Mouse (Mus musculus) heart, embryonic 11.5 days (tissue): ENCODE results near the gene Evi5. TPM values are rescaled to one million over a fixed set of nuclear protein-coding genes. Genes with fewer than 3 reads are reported as not detected.

Source experiments
- ATAC-seq: fragments of 200-750 bp; cut with Nextera tagmentation; replicated peaks from 2 replicates; pipeline ENCODE4 v1.8.0; 2017; ENCODE audit warnings: moderate library complexity; ENCODE audit not compliant: insufficient number of reproducible peaks, low FRiP score, low TSS enrichment
- H3K27ac ChIP-seq: fragments of 300-500 bp; sonication (generic); 2 replicates; pipeline ENCODE4 v1.5.1; 2014; ENCODE audit warnings: mild to moderate bottlenecking, low read depth, low read length
- H3K27me3 ChIP-seq: fragments of 300-500 bp; sonication (generic); 2 replicates; pipeline ENCODE4 v1.6.1; 2014; ENCODE audit warnings: mild to moderate bottlenecking, low read length, mixed read lengths; ENCODE audit not compliant: control insufficient read depth, insufficient read depth
- H3K36me3 ChIP-seq: fragments of 300-500 bp; sonication (generic); 2 replicates; pipeline ENCODE4 v1.6.1; 2014; ENCODE audit warnings: mild to moderate bottlenecking, low read length, moderate library complexity, mixed read lengths; ENCODE audit not compliant: control insufficient read depth, insufficient read depth
- H3K4me1 ChIP-seq: fragments of 300-500 bp; sonication (generic); 2 replicates; pipeline ENCODE4 v1.6.1; 2014; ENCODE audit warnings: low read length; ENCODE audit not compliant: control insufficient read depth, insufficient read depth
- H3K4me2 ChIP-seq: fragments of 300-500 bp; sonication (generic); 2 replicates; pipeline ENCODE4 v1.6.1; 2014; ENCODE audit warnings: mild to moderate bottlenecking, moderate library complexity
- H3K4me3 ChIP-seq: fragments of 300-500 bp; sonication (generic); 2 replicates; pipeline ENCODE4 v1.5.1; 2014; ENCODE audit warnings: low read depth, low read length
- H3K9ac ChIP-seq: fragments of 300-500 bp; sonication (generic); 2 replicates; pipeline ENCODE4 v1.6.1; 2014; ENCODE audit warnings: mild to moderate bottlenecking, low read depth, low read length, moderate library complexity
- H3K9me3 ChIP-seq: fragments of 300-500 bp; sonication (generic); replicated peaks from 2 replicates; pipeline ENCODE4 v1.6.1; 2016; ENCODE audit warnings: low read length; ENCODE audit not compliant: control insufficient read depth
- WGBS: fragments of 180-500 bp; shearing (Covaris S2); extraction: QIAGEN DNeasy Blood & Tissue Kit; methylation state at CpG from one replicate; pipeline ENCODE4 v1.1.7; 2014; ENCODE audit not compliant: insufficient replicate concordance; 5-methylcytosine and 5-hydroxymethylcytosine counted together
- polyA plus RNA-seq: library from polyadenylated mRNA; unstranded; fragments of >200 nt; fragmentation: Nextera tagmentation; extraction: Ambion mirVana; gene quantifications from 2 replicates; pipeline ENCODE4 v1.2.1, GENCODE M21; 2014

Gene Evi5
- polyA plus RNA-seq, 1 experiment from 2014 or later, result 46.7 TPM

GRCm38 (mm10) chr5:107866127-107867126 is 8.5 kb downstream of the Evi5 start:
- H3K9me3 ChIP-seq, result no peaks in the 10 kb centered on the region
- peak overlapping the region; percentile 5; the same call in 1 of the 2 replicates for H3K4me3 ChIP-seq
- 23% methylated on average over 2 of the region's 2 CpGs for WGBS
- peak overlapping the region; percentile 59 for H3K27ac ChIP-seq
- no peaks in the 10 kb centered on the region for H3K36me3 ChIP-seq
- H3K9ac ChIP-seq, result 0 out of 2 replicates have a peak overlapping the region, but pooled peaks have one; percentile 39
- peaks cover 19% of the 10 kb centered on the region for H3K4me1 ChIP-seq
- ATAC-seq, result no peak
- H3K27me3 ChIP-seq, result no peaks in the 10 kb centered on the region
- peak overlapping the region; percentile 53 for H3K4me2 ChIP-seq

GRCm38 (mm10) chr5:107863971-107864370 is 10.9 kb downstream of the Evi5 start:
- Histone ChIP-seq H3K4me1 (peaks cover 19% of the 10 kb centered on the region), H3K27me3 (no peaks in the 10 kb centered on the region), H3K9ac (no peak overlapping the region), H3K27ac (no peak overlapping the region), H3K4me3 (no peak overlapping the region), H3K4me2 (no peak overlapping the region), H3K36me3 (no peaks in the 10 kb centered on the region), H3K9me3 (no peaks in the 10 kb centered on the region)
- 87% methylated on average over 3 of the region's 3 CpGs for WGBS
- ATAC-seq, result no peak

GRCm38 (mm10) chr5:107858963-107859362 is 15.9 kb downstream of the Evi5 start:
- H3K9ac ChIP-seq, result no peak overlapping the region

GRCm38 (mm10) chr5:107855546-107855945 is 19.4 kb downstream of the Evi5 start:
- H3K4me1 ChIP-seq, result peaks cover 19% of the 10 kb centered on the region
- no peak overlapping the region for H3K27ac ChIP-seq
- H3K4me3 ChIP-seq, result no peak overlapping the region
- no peaks in the 10 kb centered on the region for H3K36me3 ChIP-seq
- H3K27me3 ChIP-seq, result no peaks in the 10 kb centered on the region
- WGBS, result 70% methylated on average over 2 of the region's 2 CpGs
- no peaks in the 10 kb centered on the region for H3K9me3 ChIP-seq
- H3K9ac ChIP-seq, result no peak overlapping the region
- no peak overlapping the region for H3K4me2 ChIP-seq
- no peak for ATAC-seq

More at GRCm38 (mm10) chr5:107858963-107859362, 15.9 kb downstream of the Evi5 start:
- Histone ChIP-seq H3K4me3 (no peak overlapping the region), H3K9me3 (no peaks in the 10 kb centered on the region), H3K27ac (no peak overlapping the region), H3K27me3 (no peaks in the 10 kb centered on the region), H3K4me1 (peaks cover 11% of the 10 kb centered on the region), H3K4me2 (no peak overlapping the region), H3K36me3 (no peaks in the 10 kb centered on the region)
- 43% methylated on average over 2 of the region's 2 CpGs for WGBS
- no peak for ATAC-seq

- H3K4me1 ChIP-seq, result peaks cover 19% of the 10 kb centered on the region
- no peak overlapping the region for H3K27ac ChIP-seq
- no peaks in the 10 kb centered on the region for H3K9me3 ChIP-seq
- no peak overlapping the region for H3K4me3 ChIP-seq
- H3K4me2 ChIP-seq, result no peak overlapping the region
- no peak for ATAC-seq
- WGBS, result 57% methylated on average over 3 of the region's 3 CpGs
- H3K27me3 ChIP-seq, result no peaks in the 10 kb centered on the region
- H3K36me3 ChIP-seq, result peaks cover 2% of the 10 kb centered on the region; the same call in 1 of the 2 replicates
- H3K9ac ChIP-seq, result no peak overlapping the region
These were observed 20.4 kb downstream of the Evi5 start for GRCm38 (mm10) chr5:107854556-107854955.

- H3K9ac ChIP-seq, result no peak overlapping the region
These were observed 21.1 kb downstream of the Evi5 start for GRCm38 (mm10) chr5:107853807-107854206.

GRCm38 (mm10) chr5:107848964-107849363 is 25.9 kb downstream of the Evi5 start:
- no peak overlapping the region for H3K9ac ChIP-seq
- no peaks in the 10 kb centered on the region for H3K27me3 ChIP-seq
- no peaks in the 10 kb centered on the region for H3K9me3 ChIP-seq
- H3K4me2 ChIP-seq, result no peak overlapping the region
- no peak overlapping the region for H3K4me3 ChIP-seq
- H3K36me3 ChIP-seq, result peaks cover 2% of the 10 kb centered on the region; the same call in 1 of the 2 replicates
- WGBS, result 76% methylated on average over 4 of the region's 4 CpGs
- no peak overlapping the region for H3K27ac ChIP-seq
- ATAC-seq, result no peak
- H3K4me1 ChIP-seq, result peaks cover 10% of the 10 kb centered on the region

More at GRCm38 (mm10) chr5:107853807-107854206, 21.1 kb downstream of the Evi5 start:
- Histone ChIP-seq H3K9me3 (no peaks in the 10 kb centered on the region), H3K4me3 (no peak overlapping the region), H3K36me3 (peaks cover 2% of the 10 kb centered on the region; the same call in 1 of the 2 replicates), H3K4me2 (peak overlapping the region; percentile 9; the same call in 1 of the 2 replicates), H3K4me1 (peaks cover 19% of the 10 kb centered on the region), H3K27ac (peak overlapping the region; percentile 60), H3K27me3 (no peaks in the 10 kb centered on the region)
- ATAC-seq, result peak; percentile 74
- WGBS, result 19% methylated on average over 6 of the region's 6 CpGs

GRCm38 (mm10) chr5:107847817-107848216 is 27.1 kb downstream of the Evi5 start:
- Histone ChIP-seq H3K27ac (no peak overlapping the region), H3K4me3 (no peak overlapping the region), H3K9ac (no peak overlapping the region), H3K9me3 (no peaks in the 10 kb centered on the region), H3K4me1 (0 out of 2 replicates have a peak, but pooled peaks cover 5% of the 10 kb centered on the region), H3K36me3 (peaks cover 2% of the 10 kb centered on the region; the same call in 1 of the 2 replicates), H3K27me3 (no peaks in the 10 kb centered on the region), H3K4me2 (no peak overlapping the region)
- 76% methylated on average over 2 of the region's 2 CpGs for WGBS
- ATAC-seq, result no peak
